Mouse (Mus musculus) CH12.LX (cell line): ENCODE data around the gene Sult6b2. TPM values are rescaled to one million over a fixed set of nuclear protein-coding genes. Genes with fewer than 3 reads are reported as not detected.
A peak's percentile ranks its signal among the peaks of the same experiment; 100 is the strongest.

Experiments
- DNase-seq: peaks from one replicate; pipeline ENCODE4 v3.0.0-alpha.2; 2013; ENCODE audit errors: extremely low read depth
- H3K27ac ChIP-seq: 2 replicates; pipeline ENCODE4 v1.5.1; 2012; ENCODE audit warnings: low read depth, mild to moderate bottlenecking, control low read depth, moderate library complexity; ENCODE audit not compliant: insufficient read depth
- H3K27me3 ChIP-seq: replicated peaks from 2 replicates; pipeline ENCODE3; 2012; ENCODE audit warnings: inconsistent platforms
- H3K36me3 ChIP-seq, 2 experiments: replicated peaks in 1 of 2; 2 replicates each; pipeline versions ENCODE3 to v1.6.1; 2012; ENCODE audit warnings: inconsistent platforms in 1 of 2, low read length in 1 of 2, mild to moderate bottlenecking in 1 of 2, mixed read lengths in 1 of 2, moderate library complexity in 1 of 2; ENCODE audit not compliant: control insufficient read depth in 1 of 2, insufficient read depth in 1 of 2
- H3K4me1 ChIP-seq, 2 experiments: 2 replicates each; pipeline ENCODE4 v1.6.1; 2012; ENCODE audit warnings: inconsistent platforms in 1 of 2, moderate library complexity in 1 of 2; ENCODE audit not compliant: insufficient read depth in 2 of 2, control insufficient read depth in 1 of 2
- H3K4me2 ChIP-seq: 2 replicates; pipeline ENCODE4 v1.6.1; 2012; ENCODE audit warnings: low read depth, mild to moderate bottlenecking, control low read depth; ENCODE audit not compliant: poor library complexity, insufficient read depth, severe bottlenecking
- H3K4me3 ChIP-seq, 3 experiments: fragments of 150-350 bp in 1 of 3; sonication (generic) in 1 of 3; replicated peaks in 1 of 3; 2 replicates each; pipeline versions ENCODE3 to v1.5.1; 2011 to 2012; ENCODE audit warnings: low read depth in 2 of 3, low read length in 2 of 3, mild to moderate bottlenecking in 2 of 3, moderate library complexity in 2 of 3, control low read depth in 1 of 3, improper control_type of control experiment in 1 of 3, inconsistent platforms in 1 of 3, mixed read lengths in 1 of 3; ENCODE audit not compliant: poor library complexity in 1 of 3
- H3K79me2 ChIP-seq: replicated peaks from 2 replicates; pipeline ENCODE4 v1.6.1; 2012; ENCODE audit warnings: mild to moderate bottlenecking, moderate library complexity; ENCODE audit not compliant: control insufficient read depth, poor library complexity, insufficient read depth, severe bottlenecking; ENCODE audit errors: extremely low read depth
- H3K9ac ChIP-seq: 2 replicates; pipeline ENCODE4 v1.6.1; 2012; ENCODE audit warnings: low read depth, mild to moderate bottlenecking, control low read depth, moderate library complexity; ENCODE audit not compliant: insufficient read depth
- H3K9me3 ChIP-seq: replicated peaks from 2 replicates; pipeline ENCODE3; 2012; ENCODE audit warnings: low read length, inconsistent platforms, mixed read lengths
- BHLHE40 ChIP-seq: IDR thresholded peaks from 2 replicates; pipeline ENCODE4 v1.6.1; 2011; ENCODE audit warnings: mild to moderate bottlenecking, low read depth, low read length, improper control_type of control experiment
- E2F4 ChIP-seq: IDR thresholded peaks from 2 replicates; pipeline ENCODE4 v1.6.1; 2011; ENCODE audit warnings: low read depth, low read length, improper control_type of control experiment; ENCODE audit not compliant: insufficient replicate concordance
- ELF1 ChIP-seq: IDR thresholded peaks from 2 replicates; pipeline ENCODE4 v1.6.1; 2014; ENCODE audit warnings: low read depth, mild to moderate bottlenecking, inconsistent platforms, low read length, improper control_type of control experiment
- EP300 ChIP-seq: IDR thresholded peaks from 2 replicates; pipeline ENCODE4 v1.6.1; 2011; ENCODE audit warnings: low read length, improper control_type of control experiment
- GABPA ChIP-seq: IDR thresholded peaks from 2 replicates; pipeline ENCODE4 v1.6.1; 2012; ENCODE audit warnings: low read depth, low read length, improper control_type of control experiment, inconsistent platforms; ENCODE audit not compliant: insufficient replicate concordance
- HCFC1 ChIP-seq: IDR thresholded peaks from 2 replicates; pipeline ENCODE4 v1.6.1; 2012; ENCODE audit warnings: low read depth, mild to moderate bottlenecking, inconsistent platforms, low read length, improper control_type of control experiment
- IRF4 ChIP-seq: IDR thresholded peaks from 2 replicates; pipeline ENCODE4 v1.6.1; 2014; ENCODE audit warnings: low read depth, mild to moderate bottlenecking, inconsistent platforms, low read length, improper control_type of control experiment
- JUND ChIP-seq: conservative IDR thresholded peaks from 2 replicates; pipeline ENCODE4 v1.6.1; 2011; ENCODE audit warnings: low read depth, low read length, improper control_type of control experiment
- KAT2A ChIP-seq: IDR thresholded peaks from 2 replicates; pipeline ENCODE4 v1.6.1; 2012; ENCODE audit warnings: low read length, improper control_type of control experiment, inconsistent platforms; ENCODE audit not compliant: insufficient replicate concordance
- MAX ChIP-seq: IDR thresholded peaks from 2 replicates; pipeline ENCODE4 v1.6.1; 2011; ENCODE audit warnings: low read length, improper control_type of control experiment
- MAZ ChIP-seq: IDR thresholded peaks from 2 replicates; pipeline ENCODE4 v1.6.1; 2012; ENCODE audit warnings: low read depth, mild to moderate bottlenecking, inconsistent platforms, low read length, improper control_type of control experiment, moderate library complexity
- MEF2A ChIP-seq: IDR thresholded peaks from 2 replicates; pipeline ENCODE4 v1.6.1; 2014; ENCODE audit warnings: low read depth, mild to moderate bottlenecking, inconsistent platforms, low read length, improper control_type of control experiment, borderline replicate concordance
- MXI1 ChIP-seq: IDR thresholded peaks from 2 replicates; pipeline ENCODE4 v1.6.1; 2011; ENCODE audit warnings: mild to moderate bottlenecking, low read depth, low read length, improper control_type of control experiment
- MYC ChIP-seq: IDR thresholded peaks from 2 replicates; pipeline ENCODE4 v1.6.1; 2011; ENCODE audit warnings: low read depth, mild to moderate bottlenecking, improper control_type of control experiment, low read length
- PAX5 ChIP-seq: IDR thresholded peaks from 2 replicates; pipeline ENCODE4 v1.6.1; 2012; ENCODE audit warnings: low read length, inconsistent platforms, mixed read lengths
- POLR2AphosphoS2 ChIP-seq: IDR thresholded peaks from 2 replicates; pipeline ENCODE4 v1.6.1; 2011; ENCODE audit warnings: low read depth, low read length, improper control_type of control experiment
- UBTF ChIP-seq: IDR thresholded peaks from 2 replicates; pipeline ENCODE4 v1.6.1; 2012; ENCODE audit warnings: low read depth, mild to moderate bottlenecking, inconsistent platforms, low read length, improper control_type of control experiment, moderate library complexity
- USF1 ChIP-seq: IDR thresholded peaks from 2 replicates; pipeline ENCODE4 v1.6.1; 2014; ENCODE audit warnings: low read depth, mild to moderate bottlenecking, inconsistent platforms, low read length, improper control_type of control experiment
- USF2 ChIP-seq: conservative IDR thresholded peaks from 2 replicates; pipeline ENCODE4 v1.6.1; 2011; ENCODE audit warnings: low read depth, low read length, improper control_type of control experiment
- ZMIZ1 ChIP-seq: IDR thresholded peaks from 2 replicates; pipeline ENCODE4 v1.6.1; 2012; ENCODE audit warnings: low read depth, mild to moderate bottlenecking, inconsistent platforms, low read length, improper control_type of control experiment
- dilution Hi-C: fragments of 300-500 bp; cut with MboI; formaldehyde crosslinking; loops from 2 replicates; pipeline ENCODE4 v1.14.3; 2020; ENCODE audit warnings: low sequenced_read_pairs; ENCODE audit not compliant: extremely low pct_unique_long_range_greater_than_20kb, extremely low pct_ligation_motif_present
- in situ Hi-C: fragments of 300-500 bp; cut with MboI; formaldehyde crosslinking; loops from 3 replicates; pipeline ENCODE4 v1.14.3; 2019; ENCODE audit warnings: low sequenced_read_pairs, low pct_ligation_motif_present, low pct_unique_long_range_greater_than_20kb, mixed read lengths
- polyA plus RNA-seq: library from polyadenylated mRNA; unstranded; fragments of >175 nt; gene quantifications from 2 replicates; pipeline ENCODE4 v1.2.1, GENCODE M21; 2012; ENCODE audit warnings: low read depth; ENCODE audit not compliant: insufficient read length
- total RNA-seq, 2 experiments: library from RNA; depleted of rRNA; stranded (reverse); fragments of 300-350 nt in 1 of 2; fragments of >200 nt in 1 of 2; gene quantifications; 2 replicates each; pipeline ENCODE4 v1.2.3; 2012 to 2014

Gene Sult6b2
- total and polyA plus RNA-seq, 3 experiments, result 0.25 to 1.1 (median 0.54) TPM

GRCm38 (mm10) chr6:142814011-142814410 lies 9.7 kb upstream of the Sult6b2 start:
- Histone ChIP-seq H3K4me2 (peak overlapping the region; percentile 69), H3K4me1 (peaks cover 4 to 27% of the 10 kb centered on the region in 2 experiments; a peak in 3 of 4 replicates), H3K9me3 (no peaks in the 10 kb centered on the region), H3K4me3 (no peak overlapping the region), H3K79me2 (no peaks in the 10 kb centered on the region), H3K36me3 (no peaks in the 10 kb centered on the region), H3K27ac (no peak overlapping the region), H3K27me3 (no peaks in the 10 kb centered on the region), H3K9ac (0 out of 2 replicates have a peak overlapping the region, but pooled peaks have one; percentile 9)
- no peak for DNase-seq
- in situ Hi-C loops (no loop called here), dilution Hi-C loops (no loop called here)
- no peak for TF ChIP-seq JUND
- 0 out of 2 replicates have a peak, but pooled peaks have one; percentile 28 for TF ChIP-seq MAZ
- 0 out of 2 replicates have a peak, but pooled peaks have one; percentile 25 for TF ChIP-seq MXI1

GRCm38 (mm10) chr6:142812969-142813368 lies 8.7 kb upstream of the Sult6b2 start:
- in situ Hi-C loops, result no loop called here
- DNase-seq, result no peak
- Histone ChIP-seq H3K27me3 (no peaks in the 10 kb centered on the region), H3K9ac (no peak overlapping the region), H3K4me3 (no peak overlapping the region), H3K79me2 (no peaks in the 10 kb centered on the region), H3K27ac (no peak overlapping the region), H3K9me3 (no peaks in the 10 kb centered on the region), H3K4me1 (peaks cover 4 to 27% of the 10 kb centered on the region in 2 experiments; a peak in 3 of 4 replicates), H3K4me2 (no peak overlapping the region), H3K36me3 (no peaks in the 10 kb centered on the region)
- TF ChIP-seq BHLHE40 (no peak), GABPA (no peak), MAX (no peak), MEF2A (no peak), MYC (no peak)
- dilution Hi-C loops, result no loop called here

GRCm38 (mm10) chr6:142810239-142810638 lies 5.9 kb upstream of the Sult6b2 start:
- Histone ChIP-seq H3K4me2 (peak overlapping the region; percentile 69), H3K4me3 (no peak overlapping the region), H3K4me1 (peaks cover 8 to 39% of the 10 kb centered on the region in 2 experiments; a peak in 3 of 4 replicates), H3K27ac (no peak overlapping the region), H3K9me3 (no peaks in the 10 kb centered on the region), H3K36me3 (no peaks in the 10 kb centered on the region), H3K9ac (no peak overlapping the region), H3K79me2 (no peaks in the 10 kb centered on the region), H3K27me3 (no peaks in the 10 kb centered on the region)
- in situ Hi-C loops, result no loop called here
- peak; percentile 25 for DNase-seq
- TF ChIP-seq USF2 (no peak), UBTF (no peak), KAT2A (no peak), POLR2AphosphoS2 (no peak), ZMIZ1 (no peak), PAX5 (no peak), USF1 (no peak), BHLHE40 (no peak), ELF1 (no peak), HCFC1 (no peak), EP300 (no peak), GABPA (no peak), IRF4 (no peak), E2F4 (no peak), MAX (no peak)
- dilution Hi-C loops, result no loop called here
